Mouse (Mus musculus) liver, postnatal 0 days (tissue): ENCODE data around the gene Phldb1.

Experiments
- CTCF ChIP-seq: sonication (generic); IDR thresholded peaks from 2 replicates; pipeline ENCODE4 v1.5.1; 2016; ENCODE audit warnings: antibody characterized with exemption, low read depth
- EP300 ChIP-seq: IDR thresholded peaks from 2 replicates; pipeline ENCODE4 v1.6.1; 2016; ENCODE audit warnings: antibody characterized with exemption, low read depth, mild to moderate bottlenecking

DNA sequence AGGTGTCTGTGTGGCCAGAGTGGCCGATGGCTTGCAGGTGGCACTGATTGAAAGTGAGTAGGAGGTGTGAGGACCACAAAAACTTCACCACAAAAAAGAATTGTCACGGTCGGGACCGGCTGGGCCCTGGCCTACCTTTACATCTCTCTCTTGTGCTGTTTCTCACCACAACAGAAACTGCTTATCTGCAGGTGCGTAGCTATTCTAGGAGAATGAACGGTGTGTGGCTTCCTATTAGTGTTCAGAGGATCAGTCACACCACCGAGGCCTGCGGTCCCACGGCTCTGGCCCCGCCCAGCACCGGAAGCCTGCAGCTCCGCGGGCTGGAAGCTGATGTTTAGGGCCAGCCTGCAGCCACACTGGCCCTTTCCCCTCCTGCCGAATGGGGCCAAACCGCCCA is 89.1 kb downstream of the Phldb1 start:
- no peak for TF ChIP-seq CTCF
- no peak for TF ChIP-seq EP300
